Mouse (Mus musculus): Measurements from ENCODE around the gene 4931406P16Rik. TPM values are rescaled to one million over a fixed set of nuclear protein-coding genes. Genes with fewer than 3 reads are reported as not detected.

The 4931406P16Rik gene
- 8.2 and 14.6 TPM in 2 replicates for polyA plus RNA-seq (2012; rRNA removed; ENCODE audit: low replicate concordance)

DNA sequence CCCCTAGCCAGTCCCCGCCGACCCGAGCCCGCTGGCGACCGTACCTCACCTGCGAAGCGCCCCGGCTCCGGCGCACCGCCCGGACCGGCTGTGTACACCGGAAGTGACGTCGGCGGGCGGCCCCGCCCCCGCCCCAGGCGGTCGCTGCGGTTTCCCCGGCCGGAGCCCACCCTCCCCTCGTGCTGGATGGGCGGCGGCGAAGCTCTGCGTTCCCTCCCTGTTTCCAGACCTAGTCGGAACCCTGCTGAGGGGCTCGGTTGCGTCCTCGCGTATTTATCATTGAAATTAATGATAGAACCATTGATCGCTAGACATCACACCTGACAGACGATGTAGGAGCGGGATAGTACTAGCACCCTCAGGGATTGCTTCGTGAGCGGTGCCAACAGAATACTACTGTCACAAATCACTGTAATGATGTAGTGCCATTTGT lies at the start of gene 4931406P16Rik:
TSS of gene 4931406P16Rik (minus strand) at position 109 of the 433 bp plus-strand sequence.

DNA sequence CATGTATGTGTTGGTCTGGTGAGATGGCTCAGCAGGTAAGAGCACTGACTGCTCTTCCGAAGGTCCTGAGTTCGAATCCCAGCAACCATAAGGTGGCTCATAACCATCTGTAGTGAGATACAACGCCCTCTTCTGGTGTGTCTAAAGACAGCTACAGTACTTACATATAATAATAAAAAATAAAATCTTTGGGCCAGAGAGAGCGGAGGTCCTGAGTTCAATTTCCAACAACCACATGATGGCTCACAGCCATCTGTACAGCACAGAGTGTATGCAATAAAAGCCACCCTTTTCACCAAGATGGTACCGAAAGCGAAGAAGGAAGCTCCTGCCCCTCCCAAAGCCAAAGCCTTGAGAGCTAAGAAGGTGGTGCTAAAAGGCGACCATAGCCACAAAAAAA lies 62.6 kb downstream of the 4931406P16Rik start, which contains the start of gene Gm6096:
TSS of gene Gm6096 (plus strand) at position 301 of the 400 bp plus-strand sequence.

GRCm38 (mm10) chr7:34230116-34230515 lies 83.2 kb downstream of the 4931406P16Rik start, which contains the start of gene Gpi1:
Gene Gpi1 (minus strand): TSS chr7:34230336.

GRCm38 (mm10) chr7:34196132-34197128 lies 116.9 kb downstream of the 4931406P16Rik start, which contains the start of gene Pdcd2l:
Gene Pdcd2l (minus strand): TSS chr7:34196661.

Other genes starting within 250 kb of the 4931406P16Rik start
- gene Scgb1b30, start 218.1 kb downstream of the 4931406P16Rik start, polyA plus RNA-seq (2012; rRNA removed; ENCODE audit: low replicate concordance), result not detected in 2 replicates
- 14.5 and 16.8 TPM in 2 replicates for gene Wtip, start 180.3 kb downstream of the 4931406P16Rik start, polyA plus RNA-seq (2012; rRNA removed; ENCODE audit: low replicate concordance)
- 9.0 and 9.9 TPM in 2 replicates for gene Uba2, start 144.0 kb downstream of the 4931406P16Rik start, polyA plus RNA-seq (2012; rRNA removed; ENCODE audit: low replicate concordance)
- 12.8 and 18.8 TPM in 2 replicates for gene Pdcd2l, start 116.9 kb downstream of the 4931406P16Rik start, polyA plus RNA-seq (2012; rRNA removed; ENCODE audit: low replicate concordance)
- 459 and 493 TPM in 2 replicates for gene Gpi1, start 83.2 kb downstream of the 4931406P16Rik start, polyA plus RNA-seq (2012; rRNA removed; ENCODE audit: low replicate concordance)
- not detected in 2 replicates for gene Gm6096, start 62.5 kb downstream of the 4931406P16Rik start, polyA plus RNA-seq (2012; rRNA removed; ENCODE audit: low replicate concordance)
- 15.2 and 15.8 TPM in 2 replicates for gene Lsm14a, start 79.8 kb upstream of the 4931406P16Rik start, polyA plus RNA-seq (2012; rRNA removed; ENCODE audit: low replicate concordance)

Measured in duodenum, adult 2 months (tissue).